Mouse (Mus musculus) midbrain, embryonic 12.5 days (tissue): ENCODE results near the gene Arl15. TPM values are rescaled to one million over a fixed set of nuclear protein-coding genes. Genes with fewer than 3 reads are reported as not detected.

Experiments used
- ATAC-seq: fragments of 200-750 bp; cut with Nextera tagmentation; 2 replicates; pipeline ENCODE4 v1.8.0; 2017; ENCODE audit warnings: low read depth, moderate TSS enrichment, moderate library complexity; ENCODE audit not compliant: low FRiP score
- H3K27ac ChIP-seq: fragments of 300-500 bp; sonication (generic); replicated peaks from 2 replicates; pipeline ENCODE4 v1.5.1; 2016; ENCODE audit warnings: mild to moderate bottlenecking
- H3K27me3 ChIP-seq: fragments of 300-500 bp; sonication (generic); 2 replicates; pipeline ENCODE4 v1.6.1; 2016; ENCODE audit warnings: mild to moderate bottlenecking
- H3K36me3 ChIP-seq: fragments of 300-500 bp; sonication (generic); 2 replicates; pipeline ENCODE4 v1.6.1; 2016
- H3K4me1 ChIP-seq: fragments of 300-500 bp; sonication (generic); 2 replicates; pipeline ENCODE4 v1.6.1; 2016
- H3K4me2 ChIP-seq: fragments of 300-500 bp; sonication (generic); replicated peaks from 2 replicates; pipeline ENCODE4 v1.6.1; 2016; ENCODE audit warnings: mild to moderate bottlenecking, moderate library complexity
- H3K4me3 ChIP-seq: fragments of 300-500 bp; sonication (generic); 2 replicates; pipeline ENCODE4 v1.5.1; 2016; ENCODE audit warnings: mild to moderate bottlenecking
- H3K9ac ChIP-seq: fragments of 300-500 bp; sonication (generic); replicated peaks from 2 replicates; pipeline ENCODE4 v1.6.1; 2016; ENCODE audit warnings: mild to moderate bottlenecking, moderate library complexity
- H3K9me3 ChIP-seq: fragments of 300-500 bp; sonication (generic); 2 replicates; pipeline ENCODE4 v1.6.1; 2016; ENCODE audit warnings: mild to moderate bottlenecking
- WGBS: fragments of 180-500 bp; shearing (Covaris S2); methylation state at CpG from one replicate; pipeline ENCODE4 v1.1.7; 2016; 5-methylcytosine and 5-hydroxymethylcytosine counted together
- polyA plus RNA-seq: library from polyadenylated mRNA; unstranded; fragments of >200 nt; fragmentation: Nextera tagmentation; extraction: Ambion mirVana; gene quantifications from 2 replicates; pipeline ENCODE4 v1.2.1, GENCODE M21; 2016

The Arl15 gene
- polyA plus RNA-seq, 1 experiment from 2014 or later, result 13.2 TPM

- 0 out of 2 replicates have a peak overlapping the region, but pooled peaks have one; percentile 11 for H3K9ac ChIP-seq
- H3K27me3 ChIP-seq, result no peaks in the 10 kb centered on the region; the same call in 1 of the 2 replicates
- WGBS, result 11% methylated on average over 19 of the region's 19 CpGs
- H3K4me3 ChIP-seq, result peak overlapping the region; percentile 10; the same call in 1 of the 2 replicates
- peak overlapping the region; percentile 39 for H3K27ac ChIP-seq
- H3K36me3 ChIP-seq, result no peaks in the 10 kb centered on the region
- no peak for ATAC-seq
- peaks cover 43% of the 10 kb centered on the region for H3K4me1 ChIP-seq
- peak overlapping the region; percentile 44 for H3K4me2 ChIP-seq
- H3K9me3 ChIP-seq, result no peaks in the 10 kb centered on the region
Measured at GRCm38 (mm10) chr13:113880564-113881171, 86.4 kb downstream of the Arl15 start.

- no peaks in the 10 kb centered on the region for H3K9me3 ChIP-seq
- peaks cover 59% of the 10 kb centered on the region for H3K4me1 ChIP-seq
- WGBS, result 29% methylated on average over 1 of the region's 1 CpGs
- no peak overlapping the region for H3K4me3 ChIP-seq
- no peaks in the 10 kb centered on the region for H3K36me3 ChIP-seq
- no peak overlapping the region for H3K4me2 ChIP-seq
- peaks cover 5% of the 10 kb centered on the region for H3K27me3 ChIP-seq
- no peak for ATAC-seq
- no peak overlapping the region for H3K27ac ChIP-seq
- H3K9ac ChIP-seq, result no peak overlapping the region
Measured at GRCm38 (mm10) chr13:113882959-113883358, 88.7 kb downstream of the Arl15 start.

- no peak for ATAC-seq
- 37% methylated on average over 6 of the region's 6 CpGs for WGBS
- Histone ChIP-seq H3K27ac (no peak overlapping the region), H3K9ac (no peak overlapping the region; the same call in 1 of the 2 replicates), H3K4me2 (no peak overlapping the region), H3K36me3 (no peaks in the 10 kb centered on the region), H3K27me3 (peaks cover 5% of the 10 kb centered on the region; the same call in 1 of the 2 replicates), H3K9me3 (no peaks in the 10 kb centered on the region), H3K4me3 (no peak overlapping the region), H3K4me1 (peaks cover 48% of the 10 kb centered on the region)
Measured at GRCm38 (mm10) chr13:113887090-113887489, 92.8 kb downstream of the Arl15 start.

- H3K9ac ChIP-seq, result peak overlapping the region; percentile 12; the same call in 1 of the 2 replicates
- no peak for ATAC-seq
- 54% methylated on average over 5 of the region's 5 CpGs for WGBS
- no peaks in the 10 kb centered on the region for H3K36me3 ChIP-seq
- no peak overlapping the region for H3K4me3 ChIP-seq
- H3K4me2 ChIP-seq, result peak overlapping the region; percentile 45
- H3K27ac ChIP-seq, result no peak overlapping the region
- H3K27me3 ChIP-seq, result peaks cover 5% of the 10 kb centered on the region; the same call in 1 of the 2 replicates
- peaks cover 42% of the 10 kb centered on the region for H3K4me1 ChIP-seq
- H3K9me3 ChIP-seq, result no peaks in the 10 kb centered on the region
Measured at GRCm38 (mm10) chr13:113888126-113888525, 93.8 kb downstream of the Arl15 start.

- Histone ChIP-seq H3K4me1 (peaks cover 42% of the 10 kb centered on the region), H3K9ac (peak overlapping the region; percentile 12), H3K9me3 (no peaks in the 10 kb centered on the region), H3K36me3 (no peaks in the 10 kb centered on the region), H3K27me3 (peaks cover 5% of the 10 kb centered on the region; the same call in 1 of the 2 replicates), H3K4me2 (peak overlapping the region; percentile 45), H3K27ac (no peak overlapping the region), H3K4me3 (0 out of 2 replicates have a peak overlapping the region, but pooled peaks have one; percentile 7)
- WGBS, result 23% methylated on average over 16 of the region's 16 CpGs
- peak; percentile 59 for ATAC-seq
Measured at GRCm38 (mm10) chr13:113888704-113889103, 94.4 kb downstream of the Arl15 start.

GRCm38 (mm10) chr13:113889140-113890055, 95.1 kb downstream of the Arl15 start:
- H3K4me1 ChIP-seq, result peaks cover 42% of the 10 kb centered on the region
- peaks cover 5% of the 10 kb centered on the region; the same call in 1 of the 2 replicates for H3K27me3 ChIP-seq
- H3K27ac ChIP-seq, result no peak overlapping the region; the same call in 1 of the 2 replicates
- H3K9ac ChIP-seq, result 0 out of 2 replicates have a peak overlapping the region, but pooled peaks have one; percentile 12
- WGBS, result 38% methylated on average over 24 of the region's 24 CpGs
- H3K36me3 ChIP-seq, result no peaks in the 10 kb centered on the region
- no peak overlapping the region for H3K4me3 ChIP-seq
- ATAC-seq, result peak; percentile 68
- H3K4me2 ChIP-seq, result peak overlapping the region; percentile 45
- H3K9me3 ChIP-seq, result no peaks in the 10 kb centered on the region

- Histone ChIP-seq H3K27ac (no peak overlapping the region), H3K4me1 (no peaks in the 10 kb centered on the region), H3K27me3 (no peaks in the 10 kb centered on the region), H3K9me3 (no peaks in the 10 kb centered on the region), H3K4me3 (no peak overlapping the region), H3K36me3 (no peaks in the 10 kb centered on the region), H3K4me2 (no peak overlapping the region), H3K9ac (no peak overlapping the region)
- WGBS, result 82% methylated on average over 10 of the region's 10 CpGs
- no peak for ATAC-seq
Measured at GRCm38 (mm10) chr13:113896684-113897083, 102.4 kb downstream of the Arl15 start.

- Histone ChIP-seq H3K27ac (no peak overlapping the region), H3K27me3 (no peaks in the 10 kb centered on the region), H3K4me2 (no peak overlapping the region), H3K4me3 (no peak overlapping the region), H3K4me1 (no peaks in the 10 kb centered on the region), H3K36me3 (no peaks in the 10 kb centered on the region), H3K9me3 (no peaks in the 10 kb centered on the region), H3K9ac (no peak overlapping the region)
- ATAC-seq, result no peak
- 95% methylated on average over 3 of the region's 3 CpGs for WGBS
Measured at GRCm38 (mm10) chr13:113897498-113897897, 103.2 kb downstream of the Arl15 start.

- Histone ChIP-seq H3K27ac (no peak overlapping the region), H3K4me3 (no peak overlapping the region), H3K4me2 (no peak overlapping the region), H3K9me3 (no peaks in the 10 kb centered on the region), H3K9ac (no peak overlapping the region), H3K27me3 (no peaks in the 10 kb centered on the region), H3K4me1 (no peaks in the 10 kb centered on the region), H3K36me3 (no peaks in the 10 kb centered on the region)
- WGBS, result 92% methylated on average over 9 of the region's 9 CpGs
- ATAC-seq, result no peak
Measured at GRCm38 (mm10) chr13:113897951-113898350, 103.6 kb downstream of the Arl15 start.

- H3K4me1 ChIP-seq, result no peaks in the 10 kb centered on the region
- WGBS, result 94% methylated on average over 11 of the region's 11 CpGs
- no peak overlapping the region for H3K27ac ChIP-seq
- H3K36me3 ChIP-seq, result no peaks in the 10 kb centered on the region
- no peaks in the 10 kb centered on the region for H3K27me3 ChIP-seq
- no peaks in the 10 kb centered on the region for H3K9me3 ChIP-seq
- no peak overlapping the region for H3K4me3 ChIP-seq
- ATAC-seq, result no peak
- H3K4me2 ChIP-seq, result no peak overlapping the region
- no peak overlapping the region for H3K9ac ChIP-seq
Measured at GRCm38 (mm10) chr13:113901001-113901545, 106.8 kb downstream of the Arl15 start.

- Histone ChIP-seq H3K4me1 (no peaks in the 10 kb centered on the region), H3K4me3 (no peak overlapping the region), H3K27me3 (no peaks in the 10 kb centered on the region), H3K9ac (no peak overlapping the region), H3K9me3 (no peaks in the 10 kb centered on the region), H3K4me2 (no peak overlapping the region), H3K27ac (no peak overlapping the region), H3K36me3 (no peaks in the 10 kb centered on the region)
- no peak for ATAC-seq
- 94% methylated on average over 6 of the region's 6 CpGs for whole genome bisulfite sequencing
Measured at GRCm38 (mm10) chr13:113903255-113903654, 109.0 kb downstream of the Arl15 start.
